Comparison of ENCODE assay signal across 24 mouse cellular contexts in the genomic region with DNA sequence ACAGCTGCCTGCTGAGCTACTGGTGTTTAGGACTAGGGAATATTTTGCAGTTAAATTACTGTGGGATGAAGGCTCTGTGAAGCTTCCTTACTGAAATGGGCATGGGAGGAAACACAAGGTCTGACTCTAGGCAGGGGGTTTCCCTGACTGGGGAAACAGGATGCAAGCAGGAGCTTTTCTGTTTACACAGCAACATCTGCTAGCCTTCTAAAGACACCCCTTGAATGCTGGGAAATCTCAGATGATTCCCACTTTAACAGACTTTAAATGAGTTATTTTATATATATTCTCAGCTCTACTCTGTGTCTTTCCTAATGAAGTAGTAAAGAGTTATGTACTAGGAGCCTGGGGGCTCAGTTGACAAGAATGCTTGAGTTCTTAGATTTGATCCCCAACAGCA.
DNase-seq lines count a peak whose midpoint lies in the region; ATAC-seq and TF ChIP-seq lines count a peak whose summit lies in the region.
"Had no signal": no experiment of that assay in that cellular context is flagged by ENCODE, and none has a peak within 500 bp of the region (broad histone marks: within the 10 kb centered on the region; RNA-seq: fewer than 3 reads in every experiment).

No protein-coding gene starts in this region.

- H3K4me1 ChIP-seq in kidney, postnatal 0 days (replicated peaks; ENCODE audit: insufficient read depth, low read length): no peaks in the 10 kb centered on the region
- no peaks in the 10 kb centered on the region for H3K4me1 ChIP-seq in kidney, adult 2 months (ENCODE audit: control insufficient read depth, insufficient read depth, low read length)
- H3K4me1 ChIP-seq in lung, postnatal 0 days (ENCODE audit: insufficient read depth, low read depth, low read length): no peaks in the 10 kb centered on the region
- H3K4me1 ChIP-seq: forebrain, embryonic 10.5 days; heart, embryonic 12.5 days; hindbrain, embryonic 12.5 days had no signal

- peak; percentile 53 for DNase-seq in kidney, postnatal 0 days (ENCODE audit: low spot score)
- no peak for DNase-seq in kidney, adult 2 months
- peak; percentile 75 for DNase-seq in lung, postnatal 0 days (ENCODE audit: low spot score)
- DNase-seq in lung, adult 18-20 months: no peak
- DNase-seq in forelimb bud, embryonic 11.5 days (ENCODE audit: low read depth, low spot score): peak; percentile 21
- no peak for DNase-seq in right cerebral cortex, adult 18-20 months
- no peak for DNase-seq in cerebellum, postnatal 14 days
- DNase-seq: cerebellum, adult 11-12 months; cerebellum, postnatal 10 days; gastrocnemius, postnatal 25 days; heart, adult 18-20 months; kidney, postnatal 10 days; right cerebral cortex, postnatal 4 days; thymus, postnatal 25 days had no signal

- H3K36me3 ChIP-seq in kidney, postnatal 0 days (ENCODE audit: insufficient read depth, low read length): no peaks in the 10 kb centered on the region
- no peaks in the 10 kb centered on the region; the same call in 1 of the 2 replicates for H3K36me3 ChIP-seq in kidney, adult 2 months (ENCODE audit: control insufficient read depth, insufficient read depth, low read length)
- H3K36me3 ChIP-seq in lung, postnatal 0 days (ENCODE audit: insufficient read depth, low read length): no peaks in the 10 kb centered on the region

- H3K4me2 ChIP-seq in kidney, postnatal 0 days (ENCODE audit: low read length): no peak overlapping the region
- no peak overlapping the region for H3K4me2 ChIP-seq in lung, postnatal 0 days (replicated peaks; ENCODE audit: low read depth, low read length)
- H3K4me2 ChIP-seq: heart, embryonic 12.5 days; hindbrain, embryonic 12.5 days; liver, embryonic 11.5 days had no signal

- H3K27me3 ChIP-seq in kidney, postnatal 0 days (ENCODE audit: insufficient read depth, low read length): no peaks in the 10 kb centered on the region
- H3K27me3 ChIP-seq in kidney, adult 2 months (replicated peaks; ENCODE audit: control insufficient read depth, insufficient read depth, low read length): no peaks in the 10 kb centered on the region
- H3K27me3 ChIP-seq in lung, postnatal 0 days (replicated peaks; ENCODE audit: insufficient read depth, low read length): no peaks in the 10 kb centered on the region
- H3K27me3 ChIP-seq: heart, embryonic 12.5 days; hindbrain, embryonic 12.5 days; Patski had no signal

- H3K9me3 ChIP-seq in kidney, postnatal 0 days (replicated peaks; ENCODE audit: low read length): no peaks in the 10 kb centered on the region
- H3K9me3 ChIP-seq in lung, postnatal 0 days (ENCODE audit: low read length): 0 out of 2 replicates have a peak, but pooled peaks cover 3% of the 10 kb centered on the region

- TF ChIP-seq POLR2A in kidney, adult 2 months (IDR thresholded peaks at IDR 0.05; ENCODE audit: low read depth, low read length): no peak

- no peak overlapping the region for H3K4me3 ChIP-seq in kidney, postnatal 0 days (replicated peaks; ENCODE audit: low read depth, low read length)
- H3K4me3 ChIP-seq in kidney, adult 2 months (ENCODE audit: insufficient read depth, low read depth, low read length): no peak overlapping the region
- no peak overlapping the region for H3K4me3 ChIP-seq in lung, postnatal 0 days (ENCODE audit: low read depth, low read length)
- H3K4me3 ChIP-seq: forebrain, embryonic 10.5 days; heart, embryonic 12.5 days; hindbrain, embryonic 12.5 days; layer of hippocampus, adult 2 months; myocyte had no signal

- H3K9ac ChIP-seq in kidney, postnatal 0 days (ENCODE audit: low read depth, low read length): no peak overlapping the region
- H3K9ac ChIP-seq in lung, postnatal 0 days (replicated peaks; ENCODE audit: low read depth): no peak overlapping the region
- H3K9ac ChIP-seq: heart, embryonic 12.5 days; hindbrain, embryonic 12.5 days had no signal

- no peak for ATAC-seq in kidney, postnatal 0 days (replicated peaks; ENCODE audit: low FRiP score, low read depth)
- ATAC-seq in lung, postnatal 0 days: peak; percentile 85
- ATAC-seq: forebrain, embryonic 16.5 days; midbrain, embryonic 16.5 days; Patski had no signal

- H3K27ac ChIP-seq in kidney, postnatal 0 days: no peak overlapping the region
- H3K27ac ChIP-seq in kidney, adult 2 months (ENCODE audit: insufficient read depth, low read depth, low read length): no peak overlapping the region
- H3K27ac ChIP-seq in lung, postnatal 0 days (ENCODE audit: low read length): no peak overlapping the region
- H3K27ac ChIP-seq: forebrain, embryonic 10.5 days; hindbrain, embryonic 12.5 days; layer of hippocampus, adult 2 months; macrophage had no signal

- peak; percentile 62; the same call in 1 of the 2 replicates for TF ChIP-seq EP300 in lung, postnatal 0 days (IDR thresholded peaks at IDR 0.05)

- no peak for TF ChIP-seq CTCF in kidney, postnatal 0 days (IDR thresholded peaks at IDR 0.05; ENCODE audit: low read depth)
- no peak for TF ChIP-seq CTCF in kidney, adult 2 months (conservative IDR thresholded peaks at IDR 0.05; ENCODE audit: insufficient read depth, insufficient read length, low read depth, low read length)
- no peak for TF ChIP-seq CTCF in lung, postnatal 0 days (IDR thresholded peaks at IDR 0.05)

Comparison
In these comparisons a context has a peak if more than half of its experiments do, and no peak if none do; other contexts are left out.
1. DNase-seq: peak in kidney, postnatal 0 days (single experiment), lung, postnatal 0 days (single experiment) and forelimb bud, embryonic 11.5 days (single experiment); none in kidney, adult 2 months (single experiment), lung, adult 18-20 months (0 of 2), right cerebral cortex, adult 18-20 months (single experiment) and cerebellum, postnatal 14 days (0 of 2).